Mouse (Mus musculus) cerebellum, postnatal 10 days (tissue): ENCODE measurements around the gene Ano8.
"Not testable (repeated sequence)": the region's sequence is repeated elsewhere in the genome, so short reads cannot be mapped to it uniquely, and the experiment has no call there.

Experiments used
- DNase-seq, 2 experiments: peaks; one replicate each; pipeline ENCODE4 v3.0.0; 2021; ENCODE audit warnings: mixed read lengths in 2 of 2

Ano8 gene

DNA sequence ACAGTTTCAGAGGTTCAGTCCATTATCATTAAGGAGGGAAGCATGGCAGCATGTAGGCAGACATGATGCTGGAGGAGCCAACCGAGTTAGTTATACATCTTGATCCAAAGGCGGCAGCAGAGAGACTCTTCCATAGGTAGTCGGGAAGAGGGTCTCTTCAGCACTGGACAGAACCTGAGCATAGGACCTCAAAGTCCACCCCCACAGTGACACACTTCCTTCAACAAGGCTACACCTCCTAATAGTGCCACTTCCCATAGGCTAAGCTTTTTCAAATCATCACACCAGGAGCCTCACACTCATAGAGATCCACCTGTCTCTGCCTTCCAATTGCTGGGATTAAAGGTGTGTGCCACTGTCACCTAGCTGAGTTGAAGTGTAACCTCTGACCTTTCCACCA is 48.7 kb downstream of the Ano8 start:
- no peak for DNase-seq

DNA sequence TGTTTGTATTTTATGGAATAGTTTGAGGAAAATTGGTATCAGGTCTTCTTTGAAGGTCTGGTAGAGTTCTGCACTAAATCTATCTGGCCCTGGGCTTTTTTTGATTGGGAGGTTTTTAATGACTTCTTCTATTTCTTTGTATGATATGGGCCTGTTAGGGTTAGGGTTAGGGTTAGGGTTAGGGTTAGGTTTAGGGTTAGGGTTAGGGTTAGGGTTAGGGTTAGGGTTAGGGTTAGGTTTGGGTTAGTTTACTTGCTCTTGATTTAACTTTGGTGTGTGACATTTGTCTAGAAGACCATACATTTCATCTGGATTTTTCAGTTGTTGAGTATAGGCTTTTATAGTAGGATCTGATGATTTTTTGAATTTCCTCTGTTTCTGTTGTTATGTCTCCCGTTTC is 52.8 kb downstream of the Ano8 start:
- DNase-seq, result not testable (repeated sequence)
